Mouse (Mus musculus): ENCODE measurements around the gene Ap5b1. TPM values are rescaled to one million over a fixed set of nuclear protein-coding genes. Genes with fewer than 3 reads are reported as not detected.

The Ap5b1 gene
- polyA plus RNA-seq, 1 experiment from 2014 or later = 2.9 TPM

- no peaks in the 10 kb centered on the region for H3K9me3 ChIP-seq
- H3K4me1 ChIP-seq (replicated peaks) = peaks cover 20% of the 10 kb centered on the region
- H3K36me3 ChIP-seq = no peaks in the 10 kb centered on the region
- no peak for ATAC-seq (ENCODE audit: low read depth)
- H3K9ac ChIP-seq = no peak overlapping the region
- peaks cover 96% of the 10 kb centered on the region for H3K27me3 ChIP-seq
- H3K4me3 ChIP-seq = no peak overlapping the region
- 46% methylated on average over 7 of the region's 7 CpGs for WGBS
- no peak overlapping the region for H3K4me2 ChIP-seq
- H3K27ac ChIP-seq (replicated peaks) = no peak overlapping the region
Observed at GRCm38 (mm10) chr19:5558169-5558568, 9.7 kb upstream of the Ap5b1 start.

- H3K4me2 ChIP-seq = no peak overlapping the region
- ATAC-seq (ENCODE audit: low read depth) = no peak
- H3K9me3 ChIP-seq = no peaks in the 10 kb centered on the region
- no peak overlapping the region for H3K9ac ChIP-seq
- WGBS = 60% methylated on average over 8 of the region's 8 CpGs
- peaks cover 20% of the 10 kb centered on the region for H3K4me1 ChIP-seq (replicated peaks)
- no peak overlapping the region for H3K4me3 ChIP-seq
- H3K27me3 ChIP-seq = peaks cover 96% of the 10 kb centered on the region
- no peak overlapping the region for H3K27ac ChIP-seq (replicated peaks)
- no peaks in the 10 kb centered on the region for H3K36me3 ChIP-seq
Observed at GRCm38 (mm10) chr19:5558770-5559169, 9.1 kb upstream of the Ap5b1 start.

- Histone ChIP-seq H3K4me3 (no peak overlapping the region; the same call in 1 of the 2 replicates), H3K4me2 (no peak overlapping the region), H3K27me3 (peaks cover 96% of the 10 kb centered on the region), H3K9ac (no peak overlapping the region), H3K9me3 (no peaks in the 10 kb centered on the region), H3K27ac (replicated peaks) (no peak overlapping the region), H3K4me1 (replicated peaks) (peaks cover 20% of the 10 kb centered on the region), H3K36me3 (no peaks in the 10 kb centered on the region)
- WGBS = 11% methylated on average over 8 of the region's 8 CpGs
- no peak for ATAC-seq (ENCODE audit: low read depth)
Observed at GRCm38 (mm10) chr19:5559229-5559628, 8.6 kb upstream of the Ap5b1 start.

GRCm38 (mm10) chr19:5559631-5560456, 8.0 kb upstream of the Ap5b1 start:
- peak overlapping the region; percentile 29 for H3K4me3 ChIP-seq
- under 1% methylated on average over 69 of the region's 69 CpGs for WGBS
- H3K9me3 ChIP-seq = no peaks in the 10 kb centered on the region
- peak overlapping the region; percentile 55 for H3K9ac ChIP-seq
- H3K4me2 ChIP-seq = peak overlapping the region; percentile 59
- peaks cover 20% of the 10 kb centered on the region for H3K4me1 ChIP-seq (replicated peaks)
- H3K27ac ChIP-seq (replicated peaks) = no peak overlapping the region
- H3K27me3 ChIP-seq = peaks cover 99% of the 10 kb centered on the region
- no peaks in the 10 kb centered on the region for H3K36me3 ChIP-seq
- no peak for ATAC-seq (ENCODE audit: low read depth)

GRCm38 (mm10) chr19:5560457-5561041, 7.3 kb upstream of the Ap5b1 start, which contains the start of gene Ovol1:
Gene Ovol1 (minus strand): TSS chr19:5560646.
- 1% methylated on average over 57 of the region's 57 CpGs for WGBS
- peaks cover 20% of the 10 kb centered on the region for H3K4me1 ChIP-seq (replicated peaks)
- no peak within 1 kb of the TSS for H3K27ac ChIP-seq (replicated peaks)
- peak within 1 kb of the TSS; percentile 59 for H3K4me2 ChIP-seq
- peak within 1 kb of the TSS; percentile 29 for H3K4me3 ChIP-seq
- peak within 1 kb of the TSS; percentile 55 for H3K9ac ChIP-seq
- H3K9me3 ChIP-seq = no peaks in the 10 kb centered on the region
- ATAC-seq (ENCODE audit: low read depth) = no peak
- H3K27me3 ChIP-seq = peaks cover 100% of the 10 kb centered on the region
- no peaks in the 10 kb centered on the region for H3K36me3 ChIP-seq

- H3K9ac ChIP-seq = no peak overlapping the region; the same call in 1 of the 2 replicates
- H3K4me2 ChIP-seq = peak overlapping the region; percentile 59; the same call in 1 of the 2 replicates
- peaks cover 100% of the 10 kb centered on the region for H3K27me3 ChIP-seq
- no peaks in the 10 kb centered on the region for H3K36me3 ChIP-seq
- ATAC-seq (ENCODE audit: low read depth) = no peak
- H3K9me3 ChIP-seq = no peaks in the 10 kb centered on the region
- H3K27ac ChIP-seq (replicated peaks) = no peak overlapping the region
- WGBS = 12% methylated on average over 10 of the region's 10 CpGs
- peak overlapping the region; percentile 29 for H3K4me3 ChIP-seq
- peaks cover 20% of the 10 kb centered on the region for H3K4me1 ChIP-seq (replicated peaks)
Observed at GRCm38 (mm10) chr19:5561252-5561790, 6.5 kb upstream of the Ap5b1 start.

GRCm38 (mm10) chr19:5561886-5562285, 5.9 kb upstream of the Ap5b1 start:
- 57% methylated on average over 3 of the region's 3 CpGs for WGBS
- no peak overlapping the region for H3K4me2 ChIP-seq
- no peak overlapping the region for H3K4me3 ChIP-seq
- H3K9ac ChIP-seq = no peak overlapping the region
- no peak for ATAC-seq (ENCODE audit: low read depth)
- no peaks in the 10 kb centered on the region for H3K9me3 ChIP-seq
- H3K36me3 ChIP-seq = no peaks in the 10 kb centered on the region
- peaks cover 23% of the 10 kb centered on the region for H3K4me1 ChIP-seq (replicated peaks)
- H3K27ac ChIP-seq (replicated peaks) = no peak overlapping the region
- H3K27me3 ChIP-seq = peaks cover 100% of the 10 kb centered on the region

GRCm38 (mm10) chr19:5562776-5563175, 5.0 kb upstream of the Ap5b1 start:
- Histone ChIP-seq H3K36me3 (no peaks in the 10 kb centered on the region), H3K9ac (no peak overlapping the region), H3K9me3 (no peaks in the 10 kb centered on the region), H3K4me2 (no peak overlapping the region), H3K27me3 (peaks cover 92% of the 10 kb centered on the region), H3K4me3 (no peak overlapping the region), H3K4me1 (replicated peaks) (peaks cover 29% of the 10 kb centered on the region), H3K27ac (replicated peaks) (no peak overlapping the region)
- no peak for ATAC-seq (ENCODE audit: low read depth)
- WGBS = 89% methylated on average over 10 of the region's 10 CpGs

- Histone ChIP-seq H3K4me2 (0 out of 2 replicates have a peak overlapping the region, but pooled peaks have one; percentile 91), H3K27me3 (peaks cover 64% of the 10 kb centered on the region), H3K4me3 (no peak overlapping the region), H3K36me3 (peaks cover 20% of the 10 kb centered on the region), H3K4me1 (replicated peaks) (peaks cover 21% of the 10 kb centered on the region), H3K27ac (replicated peaks) (no peak overlapping the region), H3K9ac (no peak overlapping the region), H3K9me3 (no peaks in the 10 kb centered on the region)
- ATAC-seq (ENCODE audit: low read depth) = no peak
- 51% methylated on average over 5 of the region's 5 CpGs for WGBS
Observed at GRCm38 (mm10) chr19:5566316-5566715, 1.5 kb upstream of the Ap5b1 start.

GRCm38 (mm10) chr19:5567180-5567533, 668 bp upstream of the Ap5b1 start:
- WGBS = 2% methylated on average over 26 of the region's 26 CpGs
- no peaks in the 10 kb centered on the region for H3K9me3 ChIP-seq
- H3K27me3 ChIP-seq = peaks cover 55% of the 10 kb centered on the region
- peaks cover 21% of the 10 kb centered on the region for H3K4me1 ChIP-seq (replicated peaks)
- H3K36me3 ChIP-seq = peaks cover 20% of the 10 kb centered on the region
- peak overlapping the region; percentile 88 for H3K27ac ChIP-seq (replicated peaks)
- H3K9ac ChIP-seq = peak overlapping the region; percentile 80
- peak overlapping the region; percentile 91 for H3K4me2 ChIP-seq
- peak overlapping the region; percentile 75 for H3K4me3 ChIP-seq
- peak; percentile 29 for ATAC-seq (ENCODE audit: low read depth)

- Histone ChIP-seq H3K9ac (peak overlapping the region; percentile 80), H3K27me3 (peaks cover 41% of the 10 kb centered on the region), H3K27ac (replicated peaks) (peak overlapping the region; percentile 88; the same call in 1 of the 2 replicates), H3K4me1 (replicated peaks) (peaks cover 21% of the 10 kb centered on the region), H3K4me2 (peak overlapping the region; percentile 91), H3K36me3 (peaks cover 20% of the 10 kb centered on the region), H3K9me3 (no peaks in the 10 kb centered on the region), H3K4me3 (peak overlapping the region; percentile 75)
- peak; percentile 16 for ATAC-seq (ENCODE audit: low read depth)
- WGBS = 8% methylated on average over 27 of the region's 27 CpGs
Observed at GRCm38 (mm10) chr19:5568470-5569140, 780 bp downstream of the Ap5b1 start.

GRCm38 (mm10) chr19:5569521-5569920, 1.7 kb downstream of the Ap5b1 start:
- no peak overlapping the region for H3K9ac ChIP-seq
- H3K4me3 ChIP-seq = 0 out of 2 replicates have a peak overlapping the region, but pooled peaks have one; percentile 75
- no peak for ATAC-seq (ENCODE audit: low read depth)
- no peaks in the 10 kb centered on the region for H3K9me3 ChIP-seq
- H3K4me2 ChIP-seq = no peak overlapping the region
- H3K36me3 ChIP-seq = peaks cover 20% of the 10 kb centered on the region
- no peak overlapping the region for H3K27ac ChIP-seq (replicated peaks)
- H3K4me1 ChIP-seq (replicated peaks) = peaks cover 21% of the 10 kb centered on the region
- 91% methylated on average over 10 of the region's 10 CpGs for WGBS
- H3K27me3 ChIP-seq = peaks cover 31% of the 10 kb centered on the region

Data from neural tube, embryonic 13.5 days (tissue).